Mouse (Mus musculus) MEL (cell line): ENCODE measurements at regions not wholly inside any gene's neighbourhood (a gene's known extent, or its start where the extent isn't known, plus 50 kb on each side); places are given as distances from the start of the nearest gene placed in this dataset.
"Not testable (repeated sequence)": the region's sequence is repeated elsewhere in the genome, so short reads cannot be mapped to it uniquely, and the experiment has no call there.

ENCODE experiments used
- DNase-seq: peaks from one replicate; pipeline ENCODE4 v3.0.0; 2011; ENCODE audit warnings: low read depth, low spot score
- H3K27ac ChIP-seq: 2 replicates; pipeline ENCODE4 v1.5.1; 2012; ENCODE audit warnings: low read depth, mild to moderate bottlenecking, control low read depth, low read length, moderate library complexity; ENCODE audit not compliant: control insufficient read depth
- H3K27me3 ChIP-seq, 2 experiments: fragments of 150-350 bp in 1 of 2; sonication (generic) in 1 of 2; 2 replicates each; pipeline ENCODE4 v1.6.1; 2012; ENCODE audit warnings: low read length in 2 of 2, mild to moderate bottlenecking in 2 of 2, improper control_type of control experiment in 1 of 2, moderate library complexity in 1 of 2; ENCODE audit not compliant: insufficient read depth in 2 of 2, control insufficient read depth in 1 of 2
- H3K36me3 ChIP-seq, 2 experiments: 2 replicates each; pipeline ENCODE4 v1.6.1; 2012 to 2014; ENCODE audit warnings: low read length in 2 of 2, improper control_type of control experiment in 1 of 2, inconsistent platforms in 1 of 2, mild to moderate bottlenecking in 1 of 2; ENCODE audit not compliant: insufficient read depth in 2 of 2, control insufficient read depth in 1 of 2
- H3K4me1 ChIP-seq, 2 experiments: fragments of 150-350 bp in 1 of 2; sonication (generic) in 1 of 2; 2 replicates each; pipeline ENCODE4 v1.6.1; 2012; ENCODE audit warnings: low read length in 2 of 2, improper control_type of control experiment in 1 of 2, mild to moderate bottlenecking in 1 of 2; ENCODE audit not compliant: insufficient read depth in 2 of 2, control insufficient read depth in 1 of 2
- H3K4me3 ChIP-seq, 2 experiments: fragments of 150-350 bp in 1 of 2; sonication (generic) in 1 of 2; 2 replicates each; pipeline ENCODE4 v1.5.1; 2012; ENCODE audit warnings: low read depth in 2 of 2, low read length in 2 of 2, mild to moderate bottlenecking in 2 of 2, moderate library complexity in 2 of 2, control low read depth in 1 of 2, improper control_type of control experiment in 1 of 2; ENCODE audit not compliant: control insufficient read depth in 1 of 2, insufficient read depth in 1 of 2
- H3K79me2 ChIP-seq: 2 replicates; pipeline ENCODE4 v1.6.1; 2012; ENCODE audit warnings: mild to moderate bottlenecking, low read length, moderate library complexity; ENCODE audit not compliant: control insufficient read depth, poor library complexity, insufficient read depth
- H3K9ac ChIP-seq: 2 replicates; pipeline ENCODE4 v1.6.1; 2012; ENCODE audit warnings: low read depth, mild to moderate bottlenecking, control low read depth, low read length, moderate library complexity; ENCODE audit not compliant: control insufficient read depth, poor library complexity, severe bottlenecking
- H3K9me3 ChIP-seq: fragments of 150-350 bp; sonication (generic); replicated peaks from 2 replicates; pipeline ENCODE4 v1.6.1; 2012; ENCODE audit warnings: mild to moderate bottlenecking, low read length, improper control_type of control experiment, moderate library complexity; ENCODE audit not compliant: insufficient read depth

GRCm38 (mm10) chr5:56752809-56753208 is 965.0 kb upstream of the Pcdh7 start:
- not testable (repeated sequence) for H3K79me2 ChIP-seq, H3K9me3 ChIP-seq, H3K4me3 ChIP-seq, H3K9ac ChIP-seq, H3K27ac ChIP-seq, H3K27me3 ChIP-seq, H3K4me1 ChIP-seq, H3K36me3 ChIP-seq
- peak; percentile 30 for DNase-seq
